Mouse (Mus musculus) MEL (cell line): ENCODE measurements around the gene Wdr31. TPM values are rescaled to one million over a fixed set of nuclear protein-coding genes. Genes with fewer than 3 reads are reported as not detected.

Source experiments
- DNase-seq: peaks from one replicate; pipeline ENCODE4 v3.0.0; 2011; ENCODE audit warnings: low read depth, low spot score
- H3K27ac ChIP-seq: 2 replicates; pipeline ENCODE4 v1.5.1; 2012; ENCODE audit warnings: low read depth, mild to moderate bottlenecking, control low read depth, low read length, moderate library complexity; ENCODE audit not compliant: control insufficient read depth
- H3K27me3 ChIP-seq, 2 experiments: fragments of 150-350 bp in 1 of 2; sonication (generic) in 1 of 2; 2 replicates each; pipeline ENCODE4 v1.6.1; 2012; ENCODE audit warnings: low read length in 2 of 2, mild to moderate bottlenecking in 2 of 2, improper control_type of control experiment in 1 of 2, moderate library complexity in 1 of 2; ENCODE audit not compliant: insufficient read depth in 2 of 2, control insufficient read depth in 1 of 2
- H3K36me3 ChIP-seq, 2 experiments: 2 replicates each; pipeline ENCODE4 v1.6.1; 2012 to 2014; ENCODE audit warnings: low read length in 2 of 2, improper control_type of control experiment in 1 of 2, inconsistent platforms in 1 of 2, mild to moderate bottlenecking in 1 of 2; ENCODE audit not compliant: insufficient read depth in 2 of 2, control insufficient read depth in 1 of 2
- H3K4me1 ChIP-seq, 2 experiments: fragments of 150-350 bp in 1 of 2; sonication (generic) in 1 of 2; 2 replicates each; pipeline ENCODE4 v1.6.1; 2012; ENCODE audit warnings: low read length in 2 of 2, improper control_type of control experiment in 1 of 2, mild to moderate bottlenecking in 1 of 2; ENCODE audit not compliant: insufficient read depth in 2 of 2, control insufficient read depth in 1 of 2
- H3K4me3 ChIP-seq, 2 experiments: fragments of 150-350 bp in 1 of 2; sonication (generic) in 1 of 2; 2 replicates each; pipeline ENCODE4 v1.5.1; 2012; ENCODE audit warnings: low read depth in 2 of 2, low read length in 2 of 2, mild to moderate bottlenecking in 2 of 2, moderate library complexity in 2 of 2, control low read depth in 1 of 2, improper control_type of control experiment in 1 of 2; ENCODE audit not compliant: control insufficient read depth in 1 of 2, insufficient read depth in 1 of 2
- H3K79me2 ChIP-seq: 2 replicates; pipeline ENCODE4 v1.6.1; 2012; ENCODE audit warnings: mild to moderate bottlenecking, low read length, moderate library complexity; ENCODE audit not compliant: control insufficient read depth, poor library complexity, insufficient read depth
- H3K9ac ChIP-seq: 2 replicates; pipeline ENCODE4 v1.6.1; 2012; ENCODE audit warnings: low read depth, mild to moderate bottlenecking, control low read depth, low read length, moderate library complexity; ENCODE audit not compliant: control insufficient read depth, poor library complexity, severe bottlenecking
- H3K9me3 ChIP-seq: fragments of 150-350 bp; sonication (generic); replicated peaks from 2 replicates; pipeline ENCODE4 v1.6.1; 2012; ENCODE audit warnings: mild to moderate bottlenecking, low read length, improper control_type of control experiment, moderate library complexity; ENCODE audit not compliant: insufficient read depth
- BHLHE40 ChIP-seq: IDR thresholded peaks from 2 replicates; pipeline ENCODE4 v1.6.1; 2012; ENCODE audit warnings: low read depth, mild to moderate bottlenecking, inconsistent platforms, low read length, improper control_type of control experiment, borderline replicate concordance
- CHD2 ChIP-seq: IDR thresholded peaks from 2 replicates; pipeline ENCODE4 v1.6.1; 2011; ENCODE audit warnings: low read length, improper control_type of control experiment
- CTCF ChIP-seq, 3 experiments: IDR thresholded peaks in 2 of 3; conservative IDR thresholded peaks in 1 of 3; 2 replicates each; pipeline ENCODE4 v1.5.1; 2011 to 2012; ENCODE audit warnings: low read length in 3 of 3, low read depth in 2 of 3, mild to moderate bottlenecking in 2 of 3, improper control_type of control experiment in 1 of 3, inconsistent platforms in 1 of 3, mixed read lengths in 1 of 3, moderate library complexity in 1 of 3; ENCODE audit not compliant: control insufficient read depth in 1 of 3, insufficient read depth in 1 of 3, poor library complexity in 1 of 3, severe bottlenecking in 1 of 3
- E2F4 ChIP-seq: IDR thresholded peaks from 2 replicates; pipeline ENCODE4 v1.6.1; 2011; ENCODE audit warnings: low read depth, low read length, improper control_type of control experiment, borderline replicate concordance
- EP300 ChIP-seq, 2 experiments: IDR thresholded peaks; 2 replicates each; pipeline ENCODE4 v1.6.1; 2011; ENCODE audit warnings: improper control_type of control experiment in 2 of 2, low read length in 2 of 2, low read depth in 1 of 2, mild to moderate bottlenecking in 1 of 2
- ETS1 ChIP-seq: IDR thresholded peaks from 2 replicates; pipeline ENCODE4 v1.6.1; 2012; ENCODE audit warnings: low read depth, mild to moderate bottlenecking, inconsistent platforms, low read length, improper control_type of control experiment, moderate library complexity
- HCFC1 ChIP-seq: IDR thresholded peaks from 2 replicates; pipeline ENCODE4 v1.6.1; 2012; ENCODE audit warnings: low read depth, mild to moderate bottlenecking, inconsistent platforms, low read length, improper control_type of control experiment, moderate library complexity
- JUND ChIP-seq: IDR thresholded peaks from 2 replicates; pipeline ENCODE4 v1.6.1; 2011; ENCODE audit warnings: low read depth, mild to moderate bottlenecking, improper control_type of control experiment, low read length
- KAT2A ChIP-seq: conservative IDR thresholded peaks from 2 replicates; pipeline ENCODE4 v1.6.1; 2012; ENCODE audit warnings: low read depth, low read length, improper control_type of control experiment, inconsistent platforms
- MAFK ChIP-seq: IDR thresholded peaks from 2 replicates; pipeline ENCODE4 v1.6.1; 2011; ENCODE audit warnings: low read depth, mild to moderate bottlenecking, low read length, improper control_type of control experiment, borderline replicate concordance
- MAZ ChIP-seq: IDR thresholded peaks from 2 replicates; pipeline ENCODE4 v1.6.1; 2012; ENCODE audit warnings: low read depth, mild to moderate bottlenecking, inconsistent platforms, low read length, improper control_type of control experiment
- MEF2A ChIP-seq: IDR thresholded peaks from 2 replicates; pipeline ENCODE4 v1.6.1; 2014; ENCODE audit warnings: low read depth, mild to moderate bottlenecking, inconsistent platforms, low read length, improper control_type of control experiment; ENCODE audit not compliant: poor library complexity, insufficient replicate concordance, severe bottlenecking; ENCODE audit errors: extremely low read depth
- MYB ChIP-seq: IDR thresholded peaks from 2 replicates; pipeline ENCODE4 v1.6.1; 2011; ENCODE audit warnings: mild to moderate bottlenecking, low read depth, low read length, improper control_type of control experiment
- MYC ChIP-seq: IDR thresholded peaks from 2 replicates; pipeline ENCODE4 v1.6.1; 2011; ENCODE audit warnings: low read depth, mild to moderate bottlenecking, low read length, improper control_type of control experiment, moderate library complexity
- NELFE ChIP-seq: IDR thresholded peaks from 2 replicates; pipeline ENCODE4 v1.6.1; 2011; ENCODE audit warnings: low read depth, low read length, improper control_type of control experiment
- NRF1 ChIP-seq: IDR thresholded peaks from 2 replicates; pipeline ENCODE4 v1.6.1; 2014; ENCODE audit warnings: low read depth, mild to moderate bottlenecking, inconsistent platforms, low read length, improper control_type of control experiment, moderate library complexity; ENCODE audit not compliant: poor library complexity, insufficient read depth, severe bottlenecking
- POLR2A ChIP-seq, 2 experiments: IDR thresholded peaks; 2 replicates each; pipeline ENCODE4 v1.6.1; 2011 to 2012; ENCODE audit warnings: low read length in 2 of 2, mild to moderate bottlenecking in 2 of 2, control low read depth in 1 of 2, improper control_type of control experiment in 1 of 2, low read depth in 1 of 2, moderate library complexity in 1 of 2; ENCODE audit not compliant: control insufficient read depth in 1 of 2, insufficient read depth in 1 of 2, poor library complexity in 1 of 2
- POLR2AphosphoS2 ChIP-seq: IDR thresholded peaks from 2 replicates; pipeline ENCODE4 v1.6.1; 2011; ENCODE audit warnings: low read length, improper control_type of control experiment
- POLR2AphosphoS5 ChIP-seq: IDR thresholded peaks from 2 replicates; pipeline ENCODE4 v1.6.1; 2012; ENCODE audit warnings: low read depth, borderline replicate concordance, mild to moderate bottlenecking, inconsistent platforms, low read length, moderate library complexity, mixed read lengths
- RCOR1 ChIP-seq: IDR thresholded peaks from 2 replicates; pipeline ENCODE4 v1.6.1; 2012; ENCODE audit warnings: low read depth, mild to moderate bottlenecking, inconsistent platforms, low read length, improper control_type of control experiment
- SIN3A ChIP-seq: IDR thresholded peaks from 2 replicates; pipeline ENCODE4 v1.6.1; 2012; ENCODE audit warnings: low read length, improper control_type of control experiment, inconsistent platforms
- SMC3 ChIP-seq: IDR thresholded peaks from 2 replicates; pipeline ENCODE4 v1.6.1; 2011; ENCODE audit warnings: low read depth, low read length, improper control_type of control experiment
- TBP ChIP-seq: IDR thresholded peaks from 2 replicates; pipeline ENCODE4 v1.8.0; 2011; ENCODE audit warnings: low read depth, low read length, improper control_type of control experiment
- TCF12 ChIP-seq: IDR thresholded peaks from 2 replicates; pipeline ENCODE4 v1.6.1; 2014; ENCODE audit warnings: low read depth, mild to moderate bottlenecking, inconsistent platforms, low read length, improper control_type of control experiment, moderate library complexity
- UBTF ChIP-seq: IDR thresholded peaks from 2 replicates; pipeline ENCODE4 v1.6.1; 2012; ENCODE audit warnings: low read depth, mild to moderate bottlenecking, inconsistent platforms, low read length, improper control_type of control experiment, moderate library complexity, borderline replicate concordance; ENCODE audit not compliant: insufficient read depth
- USF1 ChIP-seq: IDR thresholded peaks from 2 replicates; pipeline ENCODE4 v1.6.1; 2014; ENCODE audit warnings: low read depth, mild to moderate bottlenecking, inconsistent platforms, low read length, improper control_type of control experiment, moderate library complexity
- USF2 ChIP-seq, 2 experiments: IDR thresholded peaks; 2 replicates each; pipeline ENCODE4 v1.6.1; 2011 to 2012; ENCODE audit warnings: improper control_type of control experiment in 2 of 2, low read length in 2 of 2, borderline replicate concordance in 1 of 2, inconsistent platforms in 1 of 2, low read depth in 1 of 2, mild to moderate bottlenecking in 1 of 2; ENCODE audit not compliant: insufficient read depth in 1 of 2
- ZC3H11A ChIP-seq: IDR thresholded peaks from 2 replicates; pipeline ENCODE4 v1.6.1; 2012; ENCODE audit warnings: low read depth, mild to moderate bottlenecking, inconsistent platforms, low read length, improper control_type of control experiment
- ZKSCAN1 ChIP-seq: IDR thresholded peaks from 2 replicates; pipeline ENCODE4 v1.6.1; 2012; ENCODE audit warnings: low read depth, mild to moderate bottlenecking, inconsistent platforms, low read length, improper control_type of control experiment, moderate library complexity
- ZNF384 ChIP-seq: IDR thresholded peaks from 2 replicates; pipeline ENCODE4 v1.6.1; 2012; ENCODE audit warnings: low read depth, mild to moderate bottlenecking, inconsistent platforms, low read length, improper control_type of control experiment
- polyA plus RNA-seq, 2 experiments: library from polyadenylated mRNA; stranded (reverse) in 1 of 2; unstranded in 1 of 2; fragments of >175 nt in 1 of 2; fragments of >200 nt in 1 of 2; gene quantifications; 2 replicates each; pipeline versions ENCODE4 v1.2.1 to v1.2.4; 2012; ENCODE audit warnings: low replicate concordance in 2 of 2, low read depth in 1 of 2; ENCODE audit not compliant: insufficient read length in 2 of 2, insufficient read depth in 1 of 2, missing spikeins in 1 of 2
- total RNA-seq: library from RNA; depleted of rRNA; stranded (reverse); fragments of 300-350 nt; gene quantifications from 2 replicates; pipeline ENCODE4 v1.2.3, GENCODE M21; 2012

The Wdr31 gene
- total and polyA plus RNA-seq, 3 experiments: 0.91 to 1.9 TPM; not detected in 1

- H3K4me1 ChIP-seq: peaks cover 7 to 11% of the 10 kb centered on the region in 2 experiments
- H3K9ac ChIP-seq: peak overlapping the region; percentile 84
- peak overlapping the region; percentile 73 to 76 for H3K4me3 ChIP-seq
- no peak overlapping the region for H3K27ac ChIP-seq
- no peaks in the 10 kb centered on the region for H3K9me3 ChIP-seq
- TF ChIP-seq ZNF384 (peak; percentile 62), CTCF (IDR thresholded peaks at IDR 0.05 in 2 of 3, conservative IDR thresholded peaks at IDR 0.05 in 1 of 3; ENCODE audit: control insufficient read depth in 1 of 3, insufficient read depth in 1 of 3, low read depth in 2 of 3, low read length in 3 of 3, poor library complexity in 1 of 3, severe bottlenecking in 1 of 3) (no peak)
- H3K36me3 ChIP-seq: peaks cover 15 to 18% of the 10 kb centered on the region in 2 experiments
- no peak for DNase-seq
- no peaks in the 10 kb centered on the region for H3K27me3 ChIP-seq
- peaks cover 27% of the 10 kb centered on the region for H3K79me2 ChIP-seq
Observed at GRCm38 (mm10) chr4:62409615-62410014, 61.1 kb downstream of the Wdr31 start.

GRCm38 (mm10) chr4:62408601-62409282 lies 62.0 kb downstream of the Wdr31 start, which contains the start of the genes Cdc26 and Prpf4:
Gene Cdc26, minus strand, starts transcription at chr4:62408642.
Gene Prpf4, plus strand, starts transcription at chr4:62408797.
- peak within 1 kb of the TSS; percentile 91 for H3K27ac ChIP-seq
- H3K79me2 ChIP-seq: peaks cover 31% of the 10 kb centered on the region
- no peaks in the 10 kb centered on the region for H3K9me3 ChIP-seq
- no peaks in the 10 kb centered on the region for H3K27me3 ChIP-seq
- H3K36me3 ChIP-seq: peaks cover 8 to 23% of the 10 kb centered on the region in 2 experiments
- H3K4me1 ChIP-seq: peaks cover 12 to 13% of the 10 kb centered on the region in 2 experiments
- peak within 1 kb of the TSS; percentile 73 to 76 for H3K4me3 ChIP-seq
- peak within 1 kb of the TSS; percentile 84 for H3K9ac ChIP-seq
- DNase-seq: peak; percentile 99
- peak; percentile 7; the same call in 1 of the 2 replicates for TF ChIP-seq MEF2A
- no peak for TF ChIP-seq ZC3H11A
- TF ChIP-seq MAFK: no peak
- TF ChIP-seq ZKSCAN1: no peak
- TF ChIP-seq JUND: no peak
- TF ChIP-seq NELFE: peak; percentile 98
- TF ChIP-seq MYC: peak; percentile 88
- no peak for TF ChIP-seq USF2 (IDR thresholded peaks at IDR 0.05; ENCODE audit: borderline replicate concordance in 1 of 2, insufficient read depth in 1 of 2, low read depth in 1 of 2, low read length in 2 of 2)
- no peak for TF ChIP-seq POLR2AphosphoS5
- no peak for TF ChIP-seq USF1
- peak; percentile 45; the same call in 1 of the 2 replicates for TF ChIP-seq NRF1
- TF ChIP-seq MYB: no peak
- TF ChIP-seq EP300 (IDR thresholded peaks at IDR 0.05; ENCODE audit: low read depth in 1 of 2, low read length in 2 of 2): no peak
- no peak for TF ChIP-seq UBTF
- TF ChIP-seq RCOR1: no peak
- TF ChIP-seq POLR2AphosphoS2: peak; percentile 95
- peak; percentile 70; the same call in 1 of the 2 replicates for TF ChIP-seq TCF12
- TF ChIP-seq E2F4: no peak
- TF ChIP-seq TBP: peak; percentile 76
- TF ChIP-seq ZNF384: no peak
- TF ChIP-seq HCFC1: peak; percentile 97
- TF ChIP-seq BHLHE40: no peak
- TF ChIP-seq POLR2A (IDR thresholded peaks at IDR 0.05; ENCODE audit: control insufficient read depth in 1 of 2, insufficient read depth in 1 of 2, low read depth in 1 of 2, low read length in 2 of 2, poor library complexity in 1 of 2): peak; percentile 94 to 99
- TF ChIP-seq MAZ: no peak
- TF ChIP-seq CHD2: peak; percentile 97
- TF ChIP-seq SMC3: no peak
- peak; percentile 95 for TF ChIP-seq KAT2A
- peak; percentile 38; the same call in 1 of the 2 replicates for TF ChIP-seq ETS1
- peak; percentile 91 for TF ChIP-seq SIN3A
